Mouse (Mus musculus): Measurements from ENCODE around the gene Rhox4f. TPM values are rescaled to one million over a fixed set of nuclear protein-coding genes. Genes with fewer than 3 reads are reported as not detected.
"Not testable (repeated sequence)": the region's sequence is repeated elsewhere in the genome, so short reads cannot be mapped to it uniquely, and the experiment has no call there.

Rhox4f gene
- not detected in 2 replicates for polyA plus RNA-seq (2012; rRNA removed)

GRCm38 (mm10) chrX:37607604-37608003, at the start of gene Rhox4f:
Gene Rhox4f, minus strand, starts transcription at chrX:37607704.
- H3K36me3 ChIP-seq (ENCODE audit: control insufficient read depth, insufficient read depth, low read length); H3K27me3 ChIP-seq (ENCODE audit: control insufficient read depth, insufficient read depth, low read length); H3K4me3 ChIP-seq (ENCODE audit: control insufficient read depth, low read depth, low read length); H3K27ac ChIP-seq (ENCODE audit: control insufficient read depth, insufficient read depth, low read depth, low read length); H3K4me1 ChIP-seq (ENCODE audit: control insufficient read depth, insufficient read depth, low read length): not testable (repeated sequence)

DNA sequence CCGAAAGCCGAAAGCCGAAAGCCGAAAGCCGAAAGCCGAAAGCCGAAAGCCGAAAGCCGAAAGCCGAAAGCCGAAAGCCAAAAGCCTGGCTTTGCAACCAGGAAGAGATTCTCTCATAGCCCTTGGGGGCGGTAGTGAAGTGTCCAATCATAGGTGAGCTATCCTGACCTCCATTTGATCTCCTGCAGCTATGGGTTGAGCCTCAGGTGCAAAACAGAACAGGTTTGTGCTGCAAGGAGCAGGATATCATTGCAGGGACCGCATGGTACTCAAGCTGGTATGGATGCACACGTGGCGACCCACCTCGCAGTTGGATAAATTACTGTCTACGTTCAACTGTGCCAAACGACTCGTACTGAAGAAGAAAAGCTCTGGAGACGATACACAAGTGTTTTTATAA, 43.7 kb upstream of the Rhox4f start, which contains the start of gene Rhox4g:
TSS of gene Rhox4g (minus strand) at position 101 of the 400 bp plus-strand sequence.
- not testable (repeated sequence) for H3K36me3 ChIP-seq (ENCODE audit: control insufficient read depth, insufficient read depth, low read length); H3K27ac ChIP-seq (ENCODE audit: control insufficient read depth, insufficient read depth, low read depth, low read length); H3K27me3 ChIP-seq (ENCODE audit: control insufficient read depth, insufficient read depth, low read length)

GRCm38 (mm10) chrX:37643370-37643769, 35.9 kb upstream of the Rhox4f start, which contains the start of gene Rhox2g:
Gene Rhox2g, minus strand, starts transcription at chrX:37643470.
- H3K36me3 ChIP-seq (ENCODE audit: control insufficient read depth, insufficient read depth, low read length); H3K4me1 ChIP-seq (ENCODE audit: control insufficient read depth, insufficient read depth, low read length); H3K27ac ChIP-seq (ENCODE audit: control insufficient read depth, insufficient read depth, low read depth, low read length); H3K27me3 ChIP-seq (ENCODE audit: control insufficient read depth, insufficient read depth, low read length): not testable (repeated sequence)
- H3K4me3 ChIP-seq (ENCODE audit: control insufficient read depth, low read depth, low read length), result peak within 1 kb of the TSS; percentile 17; the same call in 1 of the 2 replicates

More for the DNA sequence above, 43.7 kb upstream of the Rhox4f start, which contains the start of gene Rhox4g:
- H3K4me3 ChIP-seq (ENCODE audit: control insufficient read depth, low read depth, low read length); H3K4me1 ChIP-seq (ENCODE audit: control insufficient read depth, insufficient read depth, low read length): not testable (repeated sequence)

GRCm38 (mm10) chrX:37628512-37628911, 21.0 kb upstream of the Rhox4f start, which contains the start of gene Rhox3g:
Gene Rhox3g, minus strand, starts transcription at chrX:37628612.
- H3K4me1 ChIP-seq (ENCODE audit: control insufficient read depth, insufficient read depth, low read length); H3K27me3 ChIP-seq (ENCODE audit: control insufficient read depth, insufficient read depth, low read length); H3K4me3 ChIP-seq (ENCODE audit: control insufficient read depth, low read depth, low read length); H3K27ac ChIP-seq (ENCODE audit: control insufficient read depth, insufficient read depth, low read depth, low read length); H3K36me3 ChIP-seq (ENCODE audit: control insufficient read depth, insufficient read depth, low read length): not testable (repeated sequence)

DNA sequence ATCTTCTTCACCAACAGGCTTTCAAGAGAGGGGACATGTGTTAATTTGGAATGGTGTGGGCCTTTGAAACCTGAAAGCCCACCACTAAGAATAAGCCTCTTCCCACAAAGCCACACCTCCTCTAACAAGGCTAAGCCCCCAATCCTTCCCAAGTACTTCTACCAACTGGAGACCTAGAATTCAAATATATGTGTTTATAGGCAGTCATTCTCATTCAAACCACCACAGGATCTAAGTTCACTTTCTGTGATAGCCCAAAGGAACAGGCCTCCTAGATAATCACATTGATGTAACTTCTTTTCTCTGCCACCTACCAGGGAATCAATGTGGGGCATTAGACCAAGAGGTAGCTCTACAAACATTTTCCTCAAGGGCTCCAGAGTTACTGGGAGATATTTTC, 26.8 kb downstream of the Rhox4f start, which contains the start of gene Rhox3f:
TSS of gene Rhox3f (plus strand) at position 301 of the 400 bp plus-strand sequence.
- H3K4me3 ChIP-seq (ENCODE audit: control insufficient read depth, low read depth, low read length), result peak within 1 kb of the TSS; percentile 32
- not testable (repeated sequence) for H3K27me3 ChIP-seq (ENCODE audit: control insufficient read depth, insufficient read depth, low read length); H3K27ac ChIP-seq (ENCODE audit: control insufficient read depth, insufficient read depth, low read depth, low read length); H3K36me3 ChIP-seq (ENCODE audit: control insufficient read depth, insufficient read depth, low read length); H3K4me1 ChIP-seq (ENCODE audit: control insufficient read depth, insufficient read depth, low read length)

GRCm38 (mm10) chrX:37572638-37573037, 34.9 kb downstream of the Rhox4f start:
- H3K4me3 ChIP-seq (ENCODE audit: control insufficient read depth, low read depth, low read length); H3K36me3 ChIP-seq (ENCODE audit: control insufficient read depth, insufficient read depth, low read length); H3K27ac ChIP-seq (ENCODE audit: control insufficient read depth, insufficient read depth, low read depth, low read length); H3K4me1 ChIP-seq (ENCODE audit: control insufficient read depth, insufficient read depth, low read length); H3K27me3 ChIP-seq (ENCODE audit: control insufficient read depth, insufficient read depth, low read length): not testable (repeated sequence)

GRCm38 (mm10) chrX:37571105-37571504, 36.4 kb downstream of the Rhox4f start, which contains the start of gene Rhox2f:
Gene Rhox2f, plus strand, starts transcription at chrX:37571405.
- H3K4me3 ChIP-seq (ENCODE audit: control insufficient read depth, low read depth, low read length); H3K4me1 ChIP-seq (ENCODE audit: control insufficient read depth, insufficient read depth, low read length); H3K36me3 ChIP-seq (ENCODE audit: control insufficient read depth, insufficient read depth, low read length); H3K27me3 ChIP-seq (ENCODE audit: control insufficient read depth, insufficient read depth, low read length); H3K27ac ChIP-seq (ENCODE audit: control insufficient read depth, insufficient read depth, low read depth, low read length): not testable (repeated sequence)

GRCm38 (mm10) chrX:37557112-37557511, 50.4 kb downstream of the Rhox4f start, which contains the start of gene Rhox4e:
Gene Rhox4e, plus strand, starts transcription at chrX:37557412.
- not testable (repeated sequence) for H3K27me3 ChIP-seq (ENCODE audit: control insufficient read depth, insufficient read depth, low read length); H3K36me3 ChIP-seq (ENCODE audit: control insufficient read depth, insufficient read depth, low read length); H3K4me1 ChIP-seq (ENCODE audit: control insufficient read depth, insufficient read depth, low read length); H3K4me3 ChIP-seq (ENCODE audit: control insufficient read depth, low read depth, low read length); H3K27ac ChIP-seq (ENCODE audit: control insufficient read depth, insufficient read depth, low read depth, low read length)

Other genes with a start within 250 kb of the Rhox4f start
- 0.51 and 1.6 TPM in 2 replicates for gene Rhox3a2, start 227.7 kb downstream of the Rhox4f start, polyA plus RNA-seq (2012; rRNA removed)
- gene Rhox4a2, start 216.9 kb downstream of the Rhox4f start, polyA plus RNA-seq (2012; rRNA removed), result not detected in 2 replicates
- gene Rhox2b, start 195.6 kb downstream of the Rhox4f start, polyA plus RNA-seq (2012; rRNA removed), result 0.32 and 0.43 TPM in 2 replicates
- not detected in 2 replicates for gene Rhox4b, start 175.2 kb downstream of the Rhox4f start, polyA plus RNA-seq (2012; rRNA removed)
- 0.21 TPM in 1 of 2 replicates, not detected in the other for gene Rhox2c, start 154.0 kb downstream of the Rhox4f start, polyA plus RNA-seq (2012; rRNA removed)
- 0.21 and 0.25 TPM in 2 replicates for gene Rhox3c, start 149.1 kb downstream of the Rhox4f start, polyA plus RNA-seq (2012; rRNA removed)
- gene Rhox4c, start 127.4 kb downstream of the Rhox4f start, polyA plus RNA-seq (2012; rRNA removed), result not detected in 2 replicates
- 0.17 TPM in 1 of 2 replicates, not detected in the other for gene Rhox2d, start 114.3 kb downstream of the Rhox4f start, polyA plus RNA-seq (2012; rRNA removed)
- 0.19 TPM in 1 of 2 replicates, not detected in the other for gene Rhox4d, start 93.3 kb downstream of the Rhox4f start, polyA plus RNA-seq (2012; rRNA removed)
- gene Rhox2e, start 77.3 kb downstream of the Rhox4f start, polyA plus RNA-seq (2012; rRNA removed), result 0.19 and 0.31 TPM in 2 replicates
- gene Rhox3e, start 65.7 kb downstream of the Rhox4f start, polyA plus RNA-seq (2012; rRNA removed), result not detected in 2 replicates
- gene Rhox4e, start 50.3 kb downstream of the Rhox4f start, polyA plus RNA-seq (2012; rRNA removed), result not detected in 2 replicates
- not detected in 2 replicates for gene Rhox2f, start 36.3 kb downstream of the Rhox4f start, polyA plus RNA-seq (2012; rRNA removed)
- gene Rhox3f, start 26.7 kb downstream of the Rhox4f start, polyA plus RNA-seq (2012; rRNA removed), result 0.23 and 0.32 TPM in 2 replicates
- gene Rhox3g, start 20.9 kb upstream of the Rhox4f start, polyA plus RNA-seq (2012; rRNA removed), result 0.13 TPM in 1 of 2 replicates, not detected in the other
- gene Rhox2g, start 35.8 kb upstream of the Rhox4f start, polyA plus RNA-seq (2012; rRNA removed), result not detected in 2 replicates
- not detected in 2 replicates for gene Rhox4g, start 43.6 kb upstream of the Rhox4f start, polyA plus RNA-seq (2012; rRNA removed)
- gene Rhox3h, start 61.1 kb upstream of the Rhox4f start, polyA plus RNA-seq (2012; rRNA removed), result 0.29 and 0.47 TPM in 2 replicates
- not detected in 2 replicates for gene Rhox2h, start 65.6 kb upstream of the Rhox4f start, polyA plus RNA-seq (2012; rRNA removed)
- gene Rhox5, start 197.1 kb upstream of the Rhox4f start, polyA plus RNA-seq (2012; rRNA removed), result 9.3 and 15.5 TPM in 2 replicates
- gene Rhox6, start 219.2 kb upstream of the Rhox4f start, polyA plus RNA-seq (2012; rRNA removed), result not detected in 2 replicates
- not detected in 2 replicates for gene Rhox7a, start 224.0 kb upstream of the Rhox4f start, polyA plus RNA-seq (2012; rRNA removed)

All from testis, adult 2 months (tissue).